Mouse (Mus musculus): ENCODE data around the gene Mcm6.
A peak's percentile ranks its signal among the peaks of the same experiment; 100 is the strongest.

Gene Mcm6

GRCm38 (mm10) chr1:128359554-128360376, at the start of gene Mcm6:
Gene Mcm6 (minus strand): TSS chr1:128359664.
- DNase-seq (ENCODE audit: low read depth, low spot score) = peak; percentile 98

- DNase-seq (ENCODE audit: low read depth, low spot score) = peak; percentile 34
Observed at GRCm38 (mm10) chr1:128406846-128407245, 47.4 kb upstream of the Mcm6 start.

- DNase-seq (ENCODE audit: low read depth, low spot score) = no peak
Observed at GRCm38 (mm10) chr1:128405675-128406074, 46.2 kb upstream of the Mcm6 start.

DNA sequence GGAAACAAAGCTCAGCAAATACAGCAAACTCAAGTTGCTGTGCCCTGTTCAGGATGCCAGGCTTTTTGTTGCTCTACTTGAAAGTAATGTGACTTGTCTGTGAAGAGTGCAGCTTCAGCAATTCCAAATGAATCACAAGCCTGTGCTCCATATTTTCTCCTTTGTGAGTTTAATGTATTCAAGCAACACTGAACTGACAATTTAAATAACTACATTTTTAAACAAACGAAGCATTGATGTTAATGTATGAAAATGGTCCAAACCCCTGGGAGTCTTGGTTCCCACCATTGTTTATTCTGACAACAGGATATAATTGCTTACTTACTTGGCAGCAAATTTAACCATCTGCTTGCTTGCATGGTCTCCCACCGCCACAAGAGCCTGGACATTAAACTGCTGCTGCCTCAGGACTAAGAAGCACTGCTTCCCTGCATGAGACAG, 45.6 kb upstream of the Mcm6 start:
- no peak for DNase-seq (ENCODE audit: low read depth, low spot score)

DNA sequence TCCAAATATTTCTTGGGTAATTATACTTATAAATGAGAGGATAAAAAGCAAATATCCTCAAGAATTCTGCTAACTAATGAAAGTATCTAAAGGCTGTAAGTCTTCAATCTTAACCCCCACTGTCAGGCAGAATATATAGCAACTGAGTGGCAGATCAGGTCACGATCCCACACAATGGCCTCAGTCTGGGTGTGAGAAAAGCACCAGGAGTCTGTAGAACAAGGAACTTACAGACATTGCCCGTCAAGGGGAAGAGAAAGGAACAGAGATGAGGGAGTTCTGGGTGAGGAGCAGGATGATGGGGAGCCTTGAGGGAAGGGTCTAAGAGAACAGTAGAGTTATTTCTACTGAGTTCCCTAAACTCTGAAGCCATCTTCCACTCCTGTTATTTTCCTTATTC, 41.5 kb upstream of the Mcm6 start:
- peak; percentile 66 for DNase-seq (ENCODE audit: low read depth, low spot score)

DNA sequence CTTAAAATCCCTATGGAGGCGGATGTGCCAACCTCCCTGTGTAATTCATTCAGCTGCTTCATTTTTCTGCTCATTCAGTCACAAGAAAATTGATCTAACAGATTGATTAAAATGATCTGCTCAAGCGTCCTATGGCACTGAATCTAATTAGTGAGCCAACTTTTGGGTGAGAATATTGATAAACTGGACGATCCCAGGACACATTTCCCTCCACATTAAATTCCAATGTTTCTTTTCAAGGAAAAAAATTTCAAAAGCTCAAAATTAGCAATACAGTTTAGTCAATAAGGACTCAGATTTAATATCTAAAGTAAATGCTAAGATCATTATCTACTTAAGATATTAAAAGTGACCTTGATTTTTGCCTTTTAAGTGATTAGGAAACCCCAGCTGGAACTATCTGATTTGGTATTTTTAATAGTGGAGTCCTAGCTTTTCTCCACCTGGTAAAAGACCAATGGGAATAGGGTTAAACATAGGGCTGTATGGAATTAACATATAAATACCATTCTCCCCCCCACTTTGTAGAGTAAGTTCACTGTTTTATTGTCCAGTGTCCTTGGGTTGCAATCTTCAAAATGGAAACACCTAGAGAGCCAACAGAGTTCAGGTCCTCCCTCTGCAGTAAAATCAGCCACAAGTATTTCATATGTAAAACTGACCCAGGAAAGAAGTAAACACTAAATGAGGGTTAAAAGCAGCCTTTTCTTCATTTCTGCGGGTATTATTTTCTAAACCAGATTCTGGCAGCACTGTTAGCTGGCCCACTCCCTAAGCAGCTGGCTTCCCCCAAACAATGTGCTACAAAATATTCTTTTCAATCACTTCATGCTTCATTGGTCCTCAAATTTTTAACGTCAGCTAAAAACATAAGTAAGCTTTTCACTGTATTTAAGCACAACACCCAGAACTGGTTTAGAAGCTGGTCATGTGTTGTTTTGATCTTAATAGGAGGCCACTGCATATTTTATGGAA, 40.8 kb upstream of the Mcm6 start:
- peak; percentile 86 for DNase-seq (ENCODE audit: low read depth, low spot score)

- DNase-seq (ENCODE audit: low read depth, low spot score) = peak; percentile 22
Observed at GRCm38 (mm10) chr1:128398738-128399445, 39.4 kb upstream of the Mcm6 start.

- peak; percentile 32 for DNase-seq (ENCODE audit: low read depth, low spot score)
Observed at GRCm38 (mm10) chr1:128394657-128395056, 35.2 kb upstream of the Mcm6 start.

GRCm38 (mm10) chr1:128392382-128392781, 32.9 kb upstream of the Mcm6 start:
- DNase-seq (ENCODE audit: low read depth, low spot score) = peak; percentile 97

- no peak for DNase-seq (ENCODE audit: low read depth, low spot score)
Observed at GRCm38 (mm10) chr1:128386487-128386886, 27.0 kb upstream of the Mcm6 start.

- DNase-seq (ENCODE audit: low read depth, low spot score) = peak; percentile 19
Observed at GRCm38 (mm10) chr1:128376841-128377240, 17.4 kb upstream of the Mcm6 start.

DNA sequence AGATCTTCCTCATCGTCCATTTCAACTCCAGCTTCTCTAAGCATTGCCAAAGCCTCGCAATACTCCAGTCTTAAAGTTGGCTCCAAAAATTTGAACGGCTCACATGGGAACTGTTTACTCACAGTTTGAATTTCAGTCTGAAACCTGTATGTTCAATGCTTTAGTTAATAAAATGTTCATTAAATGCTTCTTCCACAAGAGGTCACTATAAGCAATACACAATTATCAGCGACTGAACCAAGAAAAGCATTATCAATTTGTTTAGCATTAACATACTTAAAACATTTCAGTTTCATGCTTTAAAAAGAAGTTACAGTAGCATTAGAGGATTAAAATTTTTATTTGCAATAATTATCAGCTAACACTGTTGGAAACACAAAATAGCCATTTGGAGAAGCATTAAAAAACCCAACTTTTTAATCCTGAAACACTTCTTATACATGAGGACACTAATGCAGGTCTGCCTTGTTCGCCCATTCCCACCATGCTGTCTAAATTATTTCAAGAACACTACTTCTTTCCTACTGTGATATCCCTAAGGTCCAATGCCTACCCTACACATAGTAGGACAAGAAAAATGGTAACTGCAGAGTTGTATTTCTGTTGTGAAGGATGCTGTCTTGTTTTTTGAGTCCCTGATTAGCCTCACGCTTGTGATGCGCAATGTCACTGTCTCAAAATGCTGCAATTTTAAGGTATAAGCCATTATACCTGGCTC, 12.8 kb upstream of the Mcm6 start:
- no peak for DNase-seq (ENCODE audit: low read depth, low spot score)

DNA sequence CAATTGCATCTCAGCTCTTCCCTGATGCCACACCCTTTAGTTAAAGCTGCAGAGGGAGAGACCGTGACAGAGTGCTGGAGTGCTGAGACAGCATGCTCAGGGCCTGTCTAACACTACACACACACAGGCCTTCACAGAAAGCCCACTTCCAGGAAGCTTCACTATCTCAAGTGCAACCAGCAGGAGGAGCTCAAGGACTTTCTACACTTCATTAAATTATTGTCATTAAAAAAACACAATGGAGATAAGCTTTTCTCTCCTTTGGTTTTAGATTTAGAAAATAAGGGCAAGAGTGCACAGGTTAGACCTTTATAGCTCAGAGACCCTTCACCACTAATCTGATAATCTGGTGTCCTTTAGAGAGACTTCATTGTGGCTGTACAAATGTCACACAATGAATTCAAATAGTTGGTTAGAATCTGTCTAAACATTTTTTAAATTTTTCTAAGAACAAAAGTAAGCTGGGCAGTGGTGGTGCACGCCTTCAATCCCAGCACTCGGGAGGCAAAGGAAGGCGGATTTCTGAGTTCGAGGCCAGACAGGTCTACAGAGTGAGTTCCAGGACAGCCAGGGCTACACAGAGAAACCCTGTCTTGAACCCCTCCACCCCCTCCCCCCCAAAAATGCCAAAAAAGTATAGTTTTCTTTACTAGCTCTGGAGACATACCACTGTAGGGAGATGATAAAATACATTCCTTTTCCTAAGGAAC, 9.4 kb upstream of the Mcm6 start:
- DNase-seq (ENCODE audit: low read depth, low spot score) = peak; percentile 66

DNA sequence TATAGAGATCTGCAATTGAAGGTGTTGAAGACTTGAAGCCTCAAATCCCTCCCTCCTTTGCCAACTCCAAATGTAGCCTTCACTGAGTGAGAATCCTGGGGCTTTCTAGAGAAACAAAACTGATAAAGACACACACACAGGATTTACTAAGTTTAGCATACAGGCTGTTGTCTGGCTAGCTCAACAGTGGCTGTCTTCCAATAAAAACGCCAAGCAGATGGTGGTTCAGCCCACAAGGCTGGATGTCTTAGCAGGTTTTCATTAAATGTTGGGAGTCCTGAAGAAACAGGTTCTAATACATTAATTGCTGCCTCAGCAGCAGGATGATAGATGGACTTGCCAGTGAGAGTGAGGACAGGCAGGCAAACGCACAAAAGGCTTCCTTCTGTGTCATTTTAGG, 1.1 kb upstream of the Mcm6 start:
- no peak for DNase-seq (ENCODE audit: low read depth, low spot score)

GRCm38 (mm10) chr1:128358916-128359553, 429 bp downstream of the Mcm6 start:
- DNase-seq (ENCODE audit: low read depth, low spot score) = peak; percentile 84

GRCm38 (mm10) chr1:128358276-128358675, 1.2 kb downstream of the Mcm6 start:
- DNase-seq (ENCODE audit: low read depth, low spot score) = no peak

- no peak for DNase-seq (ENCODE audit: low read depth, low spot score)
Observed at GRCm38 (mm10) chr1:128357452-128357851, 2.0 kb downstream of the Mcm6 start.

GRCm38 (mm10) chr1:128353092-128353491, 6.4 kb downstream of the Mcm6 start:
- no peak for DNase-seq (ENCODE audit: low read depth, low spot score)

DNA sequence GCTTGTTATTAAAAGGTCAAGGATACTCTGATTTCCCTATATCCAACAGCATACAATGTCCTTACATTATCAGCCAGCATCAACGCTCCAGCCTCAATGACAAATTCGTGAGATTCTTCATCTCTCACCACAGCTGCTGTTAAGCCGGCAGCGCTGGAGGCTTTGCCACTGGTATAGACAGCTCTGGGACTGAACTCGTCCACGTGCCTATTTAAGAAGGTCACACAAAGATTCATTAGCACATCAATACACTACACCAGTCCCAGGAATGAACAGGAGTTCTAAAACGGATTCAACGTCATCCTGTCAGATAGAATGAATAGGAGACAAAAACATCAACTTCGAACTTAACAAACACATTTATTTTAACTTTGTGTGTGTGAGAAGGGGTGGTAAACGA, 15.2 kb downstream of the Mcm6 start:
- DNase-seq (ENCODE audit: low read depth, low spot score) = peak; percentile 71
